Mouse (Mus musculus) midbrain, embryonic 12.5 days (tissue): ENCODE data around the gene Mrgprb4. TPM values are rescaled to one million over a fixed set of nuclear protein-coding genes. Genes with fewer than 3 reads are reported as not detected.

Experiments used
- ATAC-seq: fragments of 200-750 bp; cut with Nextera tagmentation; 2 replicates; pipeline ENCODE4 v1.8.0; 2017; ENCODE audit warnings: low read depth, moderate TSS enrichment, moderate library complexity; ENCODE audit not compliant: low FRiP score
- H3K27ac ChIP-seq: fragments of 300-500 bp; sonication (generic); replicated peaks from 2 replicates; pipeline ENCODE4 v1.5.1; 2016; ENCODE audit warnings: mild to moderate bottlenecking
- H3K27me3 ChIP-seq: fragments of 300-500 bp; sonication (generic); 2 replicates; pipeline ENCODE4 v1.6.1; 2016; ENCODE audit warnings: mild to moderate bottlenecking
- H3K36me3 ChIP-seq: fragments of 300-500 bp; sonication (generic); 2 replicates; pipeline ENCODE4 v1.6.1; 2016
- H3K4me1 ChIP-seq: fragments of 300-500 bp; sonication (generic); 2 replicates; pipeline ENCODE4 v1.6.1; 2016
- H3K4me2 ChIP-seq: fragments of 300-500 bp; sonication (generic); replicated peaks from 2 replicates; pipeline ENCODE4 v1.6.1; 2016; ENCODE audit warnings: mild to moderate bottlenecking, moderate library complexity
- H3K4me3 ChIP-seq: fragments of 300-500 bp; sonication (generic); 2 replicates; pipeline ENCODE4 v1.5.1; 2016; ENCODE audit warnings: mild to moderate bottlenecking
- H3K9ac ChIP-seq: fragments of 300-500 bp; sonication (generic); replicated peaks from 2 replicates; pipeline ENCODE4 v1.6.1; 2016; ENCODE audit warnings: mild to moderate bottlenecking, moderate library complexity
- H3K9me3 ChIP-seq: fragments of 300-500 bp; sonication (generic); 2 replicates; pipeline ENCODE4 v1.6.1; 2016; ENCODE audit warnings: mild to moderate bottlenecking
- WGBS: fragments of 180-500 bp; shearing (Covaris S2); methylation state at CpG from one replicate; pipeline ENCODE4 v1.1.7; 2016; 5-methylcytosine and 5-hydroxymethylcytosine counted together
- polyA plus RNA-seq: library from polyadenylated mRNA; unstranded; fragments of >200 nt; fragmentation: Nextera tagmentation; extraction: Ambion mirVana; gene quantifications from 2 replicates; pipeline ENCODE4 v1.2.1, GENCODE M21; 2016

The Mrgprb4 gene
- not detected in 2 replicates for polyA plus RNA-seq

- no peaks in the 10 kb centered on the region for H3K36me3 ChIP-seq
- 86% methylated on average over 3 of the region's 3 CpGs for WGBS
- H3K4me2 ChIP-seq: no peak within 1 kb of the TSS
- H3K27ac ChIP-seq: no peak within 1 kb of the TSS
- no peaks in the 10 kb centered on the region for H3K4me1 ChIP-seq
- H3K27me3 ChIP-seq: no peaks in the 10 kb centered on the region
- no peak for ATAC-seq
- H3K9me3 ChIP-seq: 0 out of 2 replicates have a peak, but pooled peaks cover 4% of the 10 kb centered on the region
- H3K9ac ChIP-seq: no peak within 1 kb of the TSS
- H3K4me3 ChIP-seq: no peak within 1 kb of the TSS
These were observed at the start of gene Mrgprb4 for GRCm38 (mm10) chr7:48199188-48199587. Gene Mrgprb4, minus strand, starts transcription at chr7:48199288.

GRCm38 (mm10) chr7:48226114-48226513 lies 27.0 kb upstream of the Mrgprb4 start:
- H3K9me3 ChIP-seq: peaks cover 20% of the 10 kb centered on the region; the same call in 1 of the 2 replicates
- H3K27me3 ChIP-seq: no peaks in the 10 kb centered on the region
- no peaks in the 10 kb centered on the region for H3K36me3 ChIP-seq
- ATAC-seq: no peak
- H3K4me3 ChIP-seq: no peak overlapping the region
- H3K27ac ChIP-seq: no peak overlapping the region
- H3K9ac ChIP-seq: no peak overlapping the region
- H3K4me1 ChIP-seq: no peaks in the 10 kb centered on the region
- no peak overlapping the region for H3K4me2 ChIP-seq

GRCm38 (mm10) chr7:48225065-48225464 lies 26.0 kb upstream of the Mrgprb4 start:
- Histone ChIP-seq H3K4me2 (no peak overlapping the region), H3K9me3 (peaks cover 17% of the 10 kb centered on the region; the same call in 1 of the 2 replicates), H3K27ac (no peak overlapping the region), H3K4me1 (no peaks in the 10 kb centered on the region), H3K9ac (no peak overlapping the region), H3K36me3 (no peaks in the 10 kb centered on the region), H3K27me3 (no peaks in the 10 kb centered on the region), H3K4me3 (no peak overlapping the region)
- ATAC-seq: no peak
- WGBS: 83% methylated on average over 5 of the region's 5 CpGs

GRCm38 (mm10) chr7:48168919-48169318 lies 30.2 kb downstream of the Mrgprb4 start, which contains the start of gene Mrgprb5:
Gene Mrgprb5, minus strand, starts transcription at chr7:48169019.
- Histone ChIP-seq H3K27ac (no peak within 1 kb of the TSS), H3K4me3 (no peak within 1 kb of the TSS), H3K27me3 (no peaks in the 10 kb centered on the region), H3K9me3 (no peaks in the 10 kb centered on the region), H3K36me3 (no peaks in the 10 kb centered on the region), H3K4me1 (no peaks in the 10 kb centered on the region), H3K4me2 (no peak within 1 kb of the TSS), H3K9ac (no peak within 1 kb of the TSS)
- 79% methylated on average over 2 of the region's 2 CpGs for WGBS
- ATAC-seq: no peak

- ATAC-seq: no peak
- Histone ChIP-seq H3K36me3 (no peaks in the 10 kb centered on the region), H3K4me3 (no peak overlapping the region), H3K4me1 (no peaks in the 10 kb centered on the region), H3K9me3 (no peaks in the 10 kb centered on the region), H3K9ac (no peak overlapping the region), H3K27me3 (no peaks in the 10 kb centered on the region), H3K4me2 (no peak overlapping the region), H3K27ac (no peak overlapping the region)
- WGBS: 43% methylated on average over 2 of the region's 2 CpGs
These were observed 31.6 kb downstream of the Mrgprb4 start for GRCm38 (mm10) chr7:48167471-48167870.

Other genes starting within 250 kb of the Mrgprb4 start
- not detected in 2 replicates for gene Mrgpra4, start 217.2 kb downstream of the Mrgprb4 start, polyA plus RNA-seq
- gene Mrgprx1, start 171.7 kb downstream of the Mrgprb4 start, polyA plus RNA-seq: not detected in 2 replicates
- gene Mrgprb5, start 30.3 kb downstream of the Mrgprb4 start, polyA plus RNA-seq: not detected in 2 replicates
- not detected in 2 replicates for gene Mrgprb8, start 189.2 kb upstream of the Mrgprb4 start, polyA plus RNA-seq